Mouse (Mus musculus) limb, embryonic 12.5 days (tissue): Measurements from ENCODE around the gene Nek11. TPM values are rescaled to one million over a fixed set of nuclear protein-coding genes. Genes with fewer than 3 reads are reported as not detected.
"Not testable (repeated sequence)": the region's sequence is repeated elsewhere in the genome, so short reads cannot be mapped to it uniquely, and the experiment has no call there.

ENCODE experiments used
- ATAC-seq: fragments of 200-750 bp; cut with Nextera tagmentation; 2 replicates; pipeline ENCODE4 v1.8.0; 2017; ENCODE audit warnings: low read depth, moderate TSS enrichment; ENCODE audit not compliant: insufficient number of reproducible peaks, insufficient read depth, low FRiP score, low TSS enrichment
- H3K27ac ChIP-seq: fragments of 300-500 bp; sonication (generic); 2 replicates; pipeline ENCODE4 v1.5.1; 2016; ENCODE audit warnings: mild to moderate bottlenecking, moderate library complexity
- H3K27me3 ChIP-seq: fragments of 300-500 bp; sonication (generic); 2 replicates; pipeline ENCODE4 v1.6.1; 2016; ENCODE audit warnings: mild to moderate bottlenecking, moderate library complexity
- H3K36me3 ChIP-seq: fragments of 300-500 bp; sonication (generic); 2 replicates; pipeline ENCODE4 v1.6.1; 2016; ENCODE audit warnings: mild to moderate bottlenecking, moderate library complexity
- H3K4me1 ChIP-seq: fragments of 300-500 bp; sonication (generic); replicated peaks from 2 replicates; pipeline ENCODE4 v1.6.1; 2016
- H3K4me2 ChIP-seq: fragments of 300-500 bp; sonication (generic); 2 replicates; pipeline ENCODE4 v1.6.1; 2016; ENCODE audit warnings: mild to moderate bottlenecking, moderate library complexity
- H3K4me3 ChIP-seq: fragments of 300-500 bp; sonication (generic); replicated peaks from 2 replicates; pipeline ENCODE4 v1.5.1; 2016; ENCODE audit warnings: mild to moderate bottlenecking
- H3K9ac ChIP-seq: fragments of 300-500 bp; sonication (generic); replicated peaks from 2 replicates; pipeline ENCODE4 v1.6.1; 2016; ENCODE audit warnings: mild to moderate bottlenecking, moderate library complexity
- H3K9me3 ChIP-seq: fragments of 300-500 bp; sonication (generic); 2 replicates; pipeline ENCODE4 v1.6.1; 2016; ENCODE audit warnings: mild to moderate bottlenecking, moderate library complexity
- WGBS: fragments of 180-500 bp; shearing (Covaris S2); methylation state at CpG from one replicate; pipeline ENCODE4 v1.1.7; 2016; 5-methylcytosine and 5-hydroxymethylcytosine counted together
- polyA plus RNA-seq: library from polyadenylated mRNA; unstranded; fragments of >200 nt; fragmentation: Nextera tagmentation; extraction: Ambion mirVana; gene quantifications from 2 replicates; pipeline ENCODE4 v1.2.1, GENCODE M21; 2016

Nek11 gene
- polyA plus RNA-seq, 1 experiment from 2014 or later: 0.26 TPM

DNA sequence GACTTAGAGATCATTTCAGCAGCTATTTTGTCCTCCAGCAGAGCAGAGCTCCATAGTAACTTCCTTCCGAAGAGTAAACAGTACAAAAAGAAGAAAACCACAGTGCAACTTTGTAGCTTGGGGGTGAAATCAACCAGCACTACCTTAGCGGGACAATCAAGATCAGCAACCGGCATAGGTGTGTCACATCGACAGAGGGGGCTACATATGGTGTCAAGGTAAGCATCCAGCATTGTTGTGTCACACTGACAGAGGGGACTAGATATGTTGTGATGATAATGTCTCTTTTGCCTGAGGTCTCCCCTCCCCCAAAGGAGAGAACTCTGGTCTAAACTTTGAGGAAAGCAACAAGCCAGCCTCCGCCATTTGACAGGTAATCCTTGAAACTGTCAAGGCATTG, 260.8 kb downstream of the Nek11 start:
- H3K4me3 ChIP-seq: no peak overlapping the region
- H3K27ac ChIP-seq: no peak overlapping the region
- H3K4me2 ChIP-seq: no peak overlapping the region
- no peak for ATAC-seq
- no peaks in the 10 kb centered on the region for H3K9me3 ChIP-seq
- H3K9ac ChIP-seq: no peak overlapping the region
- H3K36me3 ChIP-seq: no peaks in the 10 kb centered on the region
- 87% methylated on average over 5 of the region's 5 CpGs for WGBS
- H3K4me1 ChIP-seq: 0 out of 2 replicates have a peak, but pooled peaks cover 7% of the 10 kb centered on the region
- no peaks in the 10 kb centered on the region; the same call in 1 of the 2 replicates for H3K27me3 ChIP-seq

GRCm38 (mm10) chr9:105132002-105132367, 263.3 kb downstream of the Nek11 start:
- WGBS: 24% methylated on average over 5 of the region's 5 CpGs
- Histone ChIP-seq H3K4me2 (peak overlapping the region; percentile 84), H3K4me1 (0 out of 2 replicates have a peak, but pooled peaks cover 7% of the 10 kb centered on the region), H3K4me3 (peak overlapping the region; percentile 77), H3K27ac (no peak overlapping the region), H3K9ac (no peak overlapping the region), H3K27me3 (no peaks in the 10 kb centered on the region; the same call in 1 of the 2 replicates), H3K9me3 (no peaks in the 10 kb centered on the region), H3K36me3 (no peaks in the 10 kb centered on the region)
- peak; percentile 27; the same call in 1 of the 2 replicates for ATAC-seq

DNA sequence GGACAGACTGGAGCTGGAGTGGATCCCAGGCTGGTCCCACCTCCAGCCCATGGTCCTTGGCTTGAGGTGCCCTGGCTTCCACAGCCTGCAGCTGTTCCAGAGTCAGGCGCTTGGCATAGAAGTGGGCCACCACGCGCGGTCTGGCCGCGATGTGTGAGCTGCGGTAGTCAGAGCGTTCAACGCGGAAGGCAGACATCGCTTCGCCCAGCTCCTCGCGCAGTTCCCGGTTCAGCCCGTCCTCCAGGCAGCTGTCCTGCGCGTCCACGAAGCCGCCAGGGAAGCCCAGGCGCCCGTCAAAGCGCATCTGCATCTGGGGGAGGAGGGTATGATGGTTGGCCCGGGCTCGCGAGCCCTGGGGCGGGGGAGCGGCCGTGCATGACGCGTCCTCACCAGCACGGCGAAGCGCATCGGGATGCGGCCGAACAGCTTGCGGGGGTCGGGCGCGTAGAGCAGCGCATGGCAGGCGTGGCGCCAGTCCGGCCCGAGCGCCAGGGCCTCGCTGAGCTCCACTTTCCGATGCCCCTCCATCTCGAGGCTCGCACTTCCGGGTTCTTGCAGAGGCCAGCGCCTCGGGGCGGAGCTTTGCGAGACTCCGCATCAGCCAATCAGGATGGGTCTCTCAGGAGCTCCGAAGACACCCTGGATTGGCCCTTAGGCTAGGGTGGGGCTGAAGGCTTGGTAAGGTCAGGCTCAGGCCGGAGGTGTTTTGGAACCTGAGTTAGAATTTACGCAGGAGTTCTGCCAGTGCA, 263.9 kb downstream of the Nek11 start, which contains the start of gene Nudt16:
Nudt16 (minus strand) TSS at position 572 of the 749 bp plus-strand sequence.
- H3K36me3 ChIP-seq: no peaks in the 10 kb centered on the region
- no peaks in the 10 kb centered on the region for H3K9me3 ChIP-seq
- 0 out of 2 replicates have a peak within 1 kb of the TSS, but pooled peaks have one; percentile 7 for H3K27ac ChIP-seq
- no peaks in the 10 kb centered on the region; the same call in 1 of the 2 replicates for H3K27me3 ChIP-seq
- peak within 1 kb of the TSS; percentile 77 for H3K4me3 ChIP-seq
- under 1% methylated on average over 60 of the region's 60 CpGs for WGBS
- H3K9ac ChIP-seq: peak within 1 kb of the TSS; percentile 73
- ATAC-seq: peak; percentile 97
- H3K4me1 ChIP-seq: 0 out of 2 replicates have a peak, but pooled peaks cover 7% of the 10 kb centered on the region
- H3K4me2 ChIP-seq: peak within 1 kb of the TSS; percentile 84

DNA sequence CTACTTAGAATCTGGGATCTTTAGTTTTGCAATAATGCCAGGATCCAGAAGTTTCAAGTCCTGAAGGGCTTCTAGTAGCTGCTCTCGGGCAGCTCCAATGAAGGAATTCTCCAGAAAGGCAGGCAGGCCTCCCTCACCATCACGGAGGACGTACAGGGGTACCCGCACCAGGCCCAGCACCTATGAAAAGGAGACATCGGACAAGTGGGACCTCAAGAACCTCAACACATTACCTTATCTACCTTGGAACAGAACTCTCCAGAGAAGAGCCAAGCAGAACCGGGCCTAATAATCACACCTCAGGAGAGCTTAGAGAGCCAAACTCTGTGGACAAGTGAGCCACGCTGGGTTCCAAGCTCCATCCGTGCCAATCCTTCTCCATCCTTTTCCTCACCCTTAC, 265.0 kb downstream of the Nek11 start:
- no peak for ATAC-seq
- H3K4me3 ChIP-seq: no peak overlapping the region
- no peaks in the 10 kb centered on the region for H3K36me3 ChIP-seq
- 90% methylated on average over 8 of the region's 8 CpGs for WGBS
- no peaks in the 10 kb centered on the region; the same call in 1 of the 2 replicates for H3K27me3 ChIP-seq
- H3K9me3 ChIP-seq: no peaks in the 10 kb centered on the region
- no peak overlapping the region for H3K9ac ChIP-seq
- H3K27ac ChIP-seq: no peak overlapping the region
- H3K4me2 ChIP-seq: no peak overlapping the region
- H3K4me1 ChIP-seq: 0 out of 2 replicates have a peak, but pooled peaks cover 7% of the 10 kb centered on the region

DNA sequence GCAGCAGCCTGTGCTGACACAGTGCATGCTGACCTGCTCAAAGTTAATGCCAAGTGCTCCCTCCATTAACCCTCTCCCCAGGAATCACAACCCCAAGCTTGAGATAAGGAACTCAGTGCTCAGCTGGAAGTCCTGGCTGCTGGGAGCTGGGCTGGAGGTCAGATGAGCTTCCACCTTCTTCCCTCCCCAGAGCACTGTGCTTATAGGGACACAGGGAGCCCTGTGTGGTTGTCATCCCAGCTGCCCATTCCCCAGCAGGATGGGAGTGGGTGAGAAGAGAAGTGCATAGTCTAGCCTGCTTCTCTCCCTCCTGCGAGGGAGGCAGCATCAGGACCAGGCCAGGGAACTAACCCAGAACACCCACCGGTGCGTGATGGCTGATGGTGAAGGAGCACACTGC, 270.1 kb downstream of the Nek11 start:
- H3K9me3 ChIP-seq, H3K27me3 ChIP-seq, H3K4me2 ChIP-seq, H3K4me3 ChIP-seq, H3K27ac ChIP-seq, H3K36me3 ChIP-seq, H3K9ac ChIP-seq, H3K4me1 ChIP-seq, ATAC-seq: not testable (repeated sequence)
- 74% methylated on average over 3 of the region's 3 CpGs for WGBS

Other genes starting within 250 kb of the Nek11 start
- 13.1 and 13.7 TPM in 2 replicates for gene Aste1, start 132 bp downstream of the Nek11 start, polyA plus RNA-seq
- gene Atp2c1, start 131.8 kb upstream of the Nek11 start, polyA plus RNA-seq: 59.7 TPM in 2 replicates
- 28.8 and 31.8 TPM in 2 replicates for gene Pik3r4, start 247.5 kb upstream of the Nek11 start, polyA plus RNA-seq